ENCODE assay signal across 8 mouse cellular contexts in the genomic region with DNA sequence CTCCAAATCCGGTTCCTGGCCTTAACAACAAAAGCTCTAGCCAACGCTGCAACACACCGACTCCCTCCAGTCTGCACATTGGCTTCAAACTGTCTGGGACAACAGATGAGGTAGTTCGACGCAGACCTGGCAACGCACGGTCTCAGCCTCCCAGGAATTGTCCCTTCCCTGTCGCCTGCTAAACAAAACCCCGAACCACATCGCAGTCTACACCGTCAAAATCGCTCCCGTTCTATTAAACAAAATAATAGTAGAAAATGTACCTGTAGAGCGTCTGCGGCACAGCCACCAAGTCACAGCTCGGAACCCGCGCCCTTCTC. TPM values are rescaled to one million over a fixed set of nuclear protein-coding genes. Genes with fewer than 3 reads are reported as not detected.
DNase-seq lines count a peak whose midpoint lies in the region; ATAC-seq and TF ChIP-seq lines count a peak whose summit lies in the region.

No protein-coding gene starts in this region.

- TF ChIP-seq CTCF in kidney, adult 2 months (conservative IDR thresholded peaks at IDR 0.05; ENCODE audit: insufficient read depth, insufficient read length, low read depth, low read length), result no peak
- no peak for TF ChIP-seq CTCF in layer of hippocampus, adult 2 months (conservative IDR thresholded peaks at IDR 0.05)

- no peaks in the 10 kb centered on the region for H3K27me3 ChIP-seq in kidney, adult 2 months (replicated peaks; ENCODE audit: control insufficient read depth, insufficient read depth, low read length)
- no peaks in the 10 kb centered on the region for H3K27me3 ChIP-seq in embryonic facial prominence, embryonic 12.5 days
- H3K27me3 ChIP-seq in heart, embryonic 15.5 days, result no peaks in the 10 kb centered on the region
- no peaks in the 10 kb centered on the region for H3K27me3 ChIP-seq in stomach, embryonic 14.5 days (ENCODE audit: control insufficient read depth, insufficient read depth, low read length)

- TF ChIP-seq POLR2A in kidney, adult 2 months (IDR thresholded peaks at IDR 0.05; ENCODE audit: low read depth, low read length), result no peak

- peak; percentile 59 for DNase-seq in kidney, adult 2 months
- DNase-seq in kidney, postnatal 4 days, result no peak
- peak; percentile 88 for DNase-seq in R1 (ENCODE audit: low read depth, low spot score)
- peak; percentile 20 to 36 for DNase-seq in layer of hippocampus, adult 2 months (ENCODE audit: low spot score in 2 of 2)
- peak; percentile 26 for DNase-seq in lung, postnatal 14 days

- peaks cover 19% of the 10 kb centered on the region; the same call in 1 of the 2 replicates for H3K4me1 ChIP-seq in kidney, adult 2 months (ENCODE audit: control insufficient read depth, insufficient read depth, low read length)
- peaks cover 7% of the 10 kb centered on the region for H3K4me1 ChIP-seq in embryonic facial prominence, embryonic 12.5 days
- peaks cover 16% of the 10 kb centered on the region for H3K4me1 ChIP-seq in heart, embryonic 15.5 days (replicated peaks)
- H3K4me1 ChIP-seq in stomach, embryonic 14.5 days (ENCODE audit: control insufficient read depth, insufficient read depth, low read length), result peaks cover 7% of the 10 kb centered on the region; the same call in 1 of the 2 replicates

- WGBS in kidney, adult 2 months, result under 1% methylated on average over 18 of the region's 18 CpGs
- under 1% methylated on average over 18 of the region's 18 CpGs for WGBS in embryonic facial prominence, embryonic 12.5 days
- 0% methylated on average over 18 of the region's 18 CpGs for WGBS in heart, embryonic 15.5 days
- under 1% methylated on average over 18 of the region's 18 CpGs for WGBS in stomach, embryonic 14.5 days

- H3K27ac ChIP-seq in kidney, adult 2 months (ENCODE audit: insufficient read depth, low read depth, low read length), result peak overlapping the region; percentile 95
- H3K27ac ChIP-seq in embryonic facial prominence, embryonic 12.5 days, result peak overlapping the region; percentile 98
- H3K27ac ChIP-seq in heart, embryonic 15.5 days, result peak overlapping the region; percentile 99
- peak overlapping the region; percentile 99 for H3K27ac ChIP-seq in layer of hippocampus, adult 2 months
- H3K27ac ChIP-seq in stomach, embryonic 14.5 days (ENCODE audit: low read length), result peak overlapping the region; percentile 96

- H3K36me3 ChIP-seq in kidney, adult 2 months (ENCODE audit: control insufficient read depth, insufficient read depth, low read length), result no peaks in the 10 kb centered on the region
- H3K36me3 ChIP-seq in embryonic facial prominence, embryonic 12.5 days, result no peaks in the 10 kb centered on the region
- no peaks in the 10 kb centered on the region for H3K36me3 ChIP-seq in heart, embryonic 15.5 days
- H3K36me3 ChIP-seq in stomach, embryonic 14.5 days (ENCODE audit: control insufficient read depth, insufficient read depth, low read length), result no peaks in the 10 kb centered on the region

- peak; percentile 58 for ATAC-seq in embryonic facial prominence, embryonic 12.5 days (ENCODE audit: insufficient number of reproducible peaks, insufficient read depth, low FRiP score, low TSS enrichment)
- peak; percentile 60 for ATAC-seq in heart, embryonic 15.5 days (replicated peaks; ENCODE audit: insufficient number of reproducible peaks, insufficient read depth, low FRiP score, low read depth)
- ATAC-seq in stomach, embryonic 14.5 days (ENCODE audit: insufficient number of reproducible peaks, insufficient read depth, low FRiP score, low read depth), result peak; percentile 42; the same call in 1 of the 2 replicates

- H3K9me3 ChIP-seq in embryonic facial prominence, embryonic 12.5 days, result no peaks in the 10 kb centered on the region
- H3K9me3 ChIP-seq in heart, embryonic 15.5 days (replicated peaks), result no peaks in the 10 kb centered on the region
- H3K9me3 ChIP-seq in stomach, embryonic 14.5 days (ENCODE audit: control insufficient read depth, low read depth, low read length), result no peaks in the 10 kb centered on the region

- H3K4me3 ChIP-seq in kidney, adult 2 months (ENCODE audit: insufficient read depth, low read depth, low read length), result peak overlapping the region; percentile 64
- H3K4me3 ChIP-seq in embryonic facial prominence, embryonic 12.5 days, result peak overlapping the region; percentile 93
- peak overlapping the region; percentile 85 for H3K4me3 ChIP-seq in heart, embryonic 15.5 days
- H3K4me3 ChIP-seq in layer of hippocampus, adult 2 months, result peak overlapping the region; percentile 91
- peak overlapping the region; percentile 80 for H3K4me3 ChIP-seq in stomach, embryonic 14.5 days (ENCODE audit: low read depth, low read length)

- H3K9ac ChIP-seq in embryonic facial prominence, embryonic 12.5 days, result peak overlapping the region; percentile 96
- H3K9ac ChIP-seq in heart, embryonic 15.5 days, result peak overlapping the region; percentile 95
- H3K9ac ChIP-seq in stomach, embryonic 14.5 days (replicated peaks; ENCODE audit: low read depth, low read length), result peak overlapping the region; percentile 92

- H3K4me2 ChIP-seq in embryonic facial prominence, embryonic 12.5 days (replicated peaks), result peak overlapping the region; percentile 55
- H3K4me2 ChIP-seq in heart, embryonic 15.5 days, result peak overlapping the region; percentile 64
- H3K4me2 ChIP-seq in stomach, embryonic 14.5 days (replicated peaks; ENCODE audit: low read depth, low read length), result peak overlapping the region; percentile 72

RNA-seq across cellular contexts. Expression of a gene that starts 0.6 kb away (rescaled TPM):
- 10.9 and 13.5 TPM in 2 replicates for polyA plus RNA-seq in kidney, adult 2 months (2012; rRNA removed)
- polyA plus RNA-seq in embryonic facial prominence, embryonic 12.5 days (2016; fragmentation: Nextera tagmentation; extraction: Ambion mirVana), result 54.4 and 55.4 TPM in 2 replicates
- 40.1 and 42.7 TPM in 2 replicates for polyA plus RNA-seq in heart, embryonic 15.5 days (2015; fragmentation: Nextera tagmentation; extraction: Ambion mirVana)
- total RNA-seq in layer of hippocampus, adult 2 months (2021), result 10 to 100 TPM; 40.6 to 52.0 TPM
- polyA plus RNA-seq in stomach, embryonic 14.5 days (2014; fragmentation: Nextera tagmentation; extraction: Ambion mirVana), result 67.0 and 71.1 TPM in 2 replicates

RNA-seq across cellular contexts. Expression of a gene that starts 57.6 kb away (rescaled TPM):
- 19.2 and 24.9 TPM in 2 replicates for polyA plus RNA-seq in kidney, adult 2 months (2012; rRNA removed)
- polyA plus RNA-seq in embryonic facial prominence, embryonic 12.5 days (2016; fragmentation: Nextera tagmentation; extraction: Ambion mirVana), result 41.4 and 47.1 TPM in 2 replicates
- 34.6 and 39.0 TPM in 2 replicates for polyA plus RNA-seq in heart, embryonic 15.5 days (2015; fragmentation: Nextera tagmentation; extraction: Ambion mirVana)
- 10 to 100 TPM; 28.5 to 29.1 TPM for total RNA-seq in layer of hippocampus, adult 2 months (2021)
- polyA plus RNA-seq in stomach, embryonic 14.5 days (2014; fragmentation: Nextera tagmentation; extraction: Ambion mirVana), result 54.9 and 62.0 TPM in 2 replicates

Comparison
In these comparisons a context has a peak if more than half of its experiments do, and no peak if none do; other contexts are left out.
1. DNase-seq: peak in kidney, adult 2 months (single experiment), R1 (single experiment), layer of hippocampus, adult 2 months (2 of 2) and lung, postnatal 14 days (single experiment); none in kidney, postnatal 4 days (0 of 2).
2. Peak in every context shown above with its lines, with median percentiles within 50 percentile points of each other: H3K27ac ChIP-seq, H3K4me3 ChIP-seq, ATAC-seq, H3K4me2 ChIP-seq and H3K9ac ChIP-seq.